Mouse (Mus musculus) urinary bladder, postnatal 0 days (tissue): ENCODE data around the gene Zfp715. TPM values are rescaled to one million over a fixed set of nuclear protein-coding genes. Genes with fewer than 3 reads are reported as not detected.

Experiments
- polyA plus RNA-seq: library from polyadenylated mRNA; unstranded; fragments of >200 nt; fragmentation: Nextera tagmentation; extraction: Ambion mirVana; gene quantifications from 2 replicates; pipeline ENCODE4 v1.2.1, GENCODE M21; 2015

The Zfp715 gene
- 5.1 and 5.7 TPM in 2 replicates for polyA plus RNA-seq

GRCm38 (mm10) chr7:43313013-43313428 lies at the start of gene Zfp715:
Gene Zfp715, minus strand, starts transcription at chr7:43313294.

DNA sequence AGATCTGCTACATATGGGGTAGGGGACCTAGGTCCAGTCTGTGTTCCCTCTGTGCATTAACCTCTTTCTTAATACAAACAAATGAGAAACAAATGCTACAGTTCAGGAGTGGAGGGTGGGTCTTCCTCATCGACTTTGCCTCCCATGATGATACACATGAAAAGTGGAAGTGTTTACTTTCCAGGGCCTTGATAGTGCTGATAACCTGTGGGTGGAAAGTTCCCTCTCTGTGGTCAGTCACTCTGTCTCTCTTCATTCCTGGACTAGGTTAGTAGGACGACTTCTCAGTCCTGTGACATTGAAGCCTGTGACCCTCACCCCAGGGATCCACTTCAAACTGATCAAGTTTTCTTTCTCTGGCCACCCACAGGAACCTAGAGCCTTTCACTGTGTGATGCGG lies 38.1 kb upstream of the Zfp715 start, which contains the start of gene Siglecf:
Gene Siglecf, plus strand, starts transcription at position 188 of the 400 bp plus-strand sequence.

Other genes starting within 250 kb of the Zfp715 start
- gene Zfp936, start 199.1 kb downstream of the Zfp715 start, polyA plus RNA-seq = not detected in 2 replicates
- gene Siglecf, start 38.0 kb upstream of the Zfp715 start, polyA plus RNA-seq = 0.10 and 0.47 TPM in 2 replicates
- 0.25 and 0.34 TPM in 2 replicates for gene Siglecg, start 94.9 kb upstream of the Zfp715 start, polyA plus RNA-seq
- gene Lim2, start 114.4 kb upstream of the Zfp715 start, polyA plus RNA-seq = not detected in 2 replicates
- 0.75 and 0.80 TPM in 2 replicates for gene Nkg7, start 123.8 kb upstream of the Zfp715 start, polyA plus RNA-seq
- gene Cldnd2, start 127.5 kb upstream of the Zfp715 start, polyA plus RNA-seq = not detected in 2 replicates
- 302 and 307 TPM in 2 replicates for gene Etfb, start 130.8 kb upstream of the Zfp715 start, polyA plus RNA-seq
- gene Gm45233, start 130.8 kb upstream of the Zfp715 start, polyA plus RNA-seq = 0.17 TPM in 1 of 2 replicates, not detected in the other
- gene Vsig10l, start 149.9 kb upstream of the Zfp715 start, polyA plus RNA-seq = 4.6 and 5.0 TPM in 2 replicates
- gene Iglon5, start 176.8 kb upstream of the Zfp715 start, polyA plus RNA-seq = 0.11 and 0.19 TPM in 2 replicates
- not detected in 2 replicates for gene 4931406B18Rik, start 192.6 kb upstream of the Zfp715 start, polyA plus RNA-seq
- 2.0 and 5.1 TPM in 2 replicates for gene Cd33, start 231.1 kb upstream of the Zfp715 start, polyA plus RNA-seq
- gene Zfp658, start 249.0 kb upstream of the Zfp715 start, polyA plus RNA-seq = 1.00 and 1.0 TPM in 2 replicates